Comparison of ENCODE assay signal across 8 mouse cellular contexts in the genomic region with DNA sequence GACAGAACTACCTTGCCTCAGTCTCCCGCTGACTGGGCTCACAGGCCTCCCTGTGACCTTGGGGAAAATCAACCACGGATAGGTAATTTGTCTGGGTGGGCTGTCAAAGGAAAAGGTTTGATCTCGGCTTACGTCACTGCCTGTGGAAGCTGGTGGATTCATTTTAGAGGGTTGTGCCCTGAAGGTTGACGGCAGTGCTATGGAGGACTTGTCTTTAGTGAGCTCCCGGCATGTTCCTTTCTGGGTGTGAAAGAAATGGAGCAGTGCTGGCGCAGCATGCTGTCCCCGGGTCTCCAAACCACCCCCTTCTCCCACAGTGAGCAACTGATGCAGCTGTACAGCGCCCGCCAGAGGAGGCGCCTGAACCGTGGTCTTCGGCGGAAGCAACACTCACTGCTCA. TPM values are rescaled to one million over a fixed set of nuclear protein-coding genes. Genes with fewer than 3 reads are reported as not detected.
DNase-seq lines count a peak whose midpoint lies in the region; ATAC-seq and TF ChIP-seq lines count a peak whose summit lies in the region.

No protein-coding gene starts in this region.

- no peak for DNase-seq in heart, postnatal 14 days
- peak; percentile 31 for DNase-seq in CH12.LX (ENCODE audit: extremely low read depth)
- DNase-seq in forebrain, embryonic 11.5 days (ENCODE audit: low spot score), result no peak
- DNase-seq in cerebellum, adult 9-11 months, result no peak
- no peak for DNase-seq in left cerebral cortex, adult 11 months (ENCODE audit: low spot score)
- no peak for DNase-seq in left cerebral cortex, postnatal 36 days (ENCODE audit: low spot score in 2 of 2)

- intact Hi-C loops in heart, postnatal 14 days (cut with DNase I), result no loop called here
- intact Hi-C loops in left cerebral cortex, postnatal 36 days (cut with DNase I), result no loop called here

- peak overlapping the region in 1 of 2 experiments; percentile 85; a peak in 1 of 4 replicates for H3K27ac ChIP-seq in heart, embryonic 14.5 days (replicated peaks in 1 of 2; ENCODE audit: control insufficient read depth in 1 of 2, insufficient read depth in 1 of 2, low read depth in 2 of 2, low read length in 2 of 2)
- peak overlapping the region; percentile 36; the same call in 1 of the 2 replicates for H3K27ac ChIP-seq in CH12.LX (ENCODE audit: insufficient read depth, low read depth)
- H3K27ac ChIP-seq in forebrain, embryonic 11.5 days (ENCODE audit: low read depth, low read length), result peak overlapping the region; percentile 86; the same call in 1 of the 2 replicates
- H3K27ac ChIP-seq in liver, embryonic 16.5 days (ENCODE audit: low read length), result peak overlapping the region; percentile 76; the same call in 1 of the 2 replicates

- H3K9me3 ChIP-seq in heart, embryonic 14.5 days (ENCODE audit: control insufficient read depth, low read length), result no peaks in the 10 kb centered on the region
- H3K9me3 ChIP-seq in CH12.LX (replicated peaks; ENCODE audit: low read length), result peaks cover 3% of the 10 kb centered on the region
- H3K9me3 ChIP-seq in forebrain, embryonic 11.5 days (ENCODE audit: control insufficient read depth, low read length), result no peaks in the 10 kb centered on the region
- no peaks in the 10 kb centered on the region for H3K9me3 ChIP-seq in liver, embryonic 16.5 days (replicated peaks; ENCODE audit: control insufficient read depth, low read length)

- dilution Hi-C loops in CH12.LX (cut with MboI; ENCODE audit: extremely low pct_ligation_motif_present, extremely low pct_unique_long_range_greater_than_20kb, low sequenced_read_pairs), result no loop called here

- no peak for TF ChIP-seq EP300 in CH12.LX (IDR thresholded peaks at IDR 0.05; ENCODE audit: low read length)

- 29% methylated on average over 14 of the region's 14 CpGs for WGBS in heart, embryonic 14.5 days
- 23% methylated on average over 13 of the region's 14 CpGs for WGBS in forebrain, embryonic 11.5 days
- 8% methylated on average over 14 of the region's 14 CpGs for WGBS in liver, embryonic 16.5 days (ENCODE audit: insufficient replicate concordance)

- peaks cover 14 to 26% of the 10 kb centered on the region in 2 experiments; a peak in 2 of 4 replicates for H3K4me1 ChIP-seq in heart, embryonic 14.5 days (ENCODE audit: control insufficient read depth in 2 of 2, insufficient read depth in 2 of 2, low read length in 2 of 2)
- peaks cover 8 to 36% of the 10 kb centered on the region in 2 experiments; a peak in 3 of 4 replicates for H3K4me1 ChIP-seq in CH12.LX (ENCODE audit: control insufficient read depth in 1 of 2, insufficient read depth in 2 of 2)
- peaks cover 26% of the 10 kb centered on the region for H3K4me1 ChIP-seq in forebrain, embryonic 11.5 days (replicated peaks; ENCODE audit: control insufficient read depth, insufficient read depth, low read length)
- H3K4me1 ChIP-seq in liver, embryonic 16.5 days (ENCODE audit: control insufficient read depth, low read depth, low read length), result peaks cover 33% of the 10 kb centered on the region

- ATAC-seq in heart, embryonic 14.5 days (ENCODE audit: insufficient number of reproducible peaks, insufficient read depth, low FRiP score, low read depth), result no peak
- no peak for ATAC-seq in forebrain, embryonic 11.5 days (replicated peaks; ENCODE audit: low FRiP score)
- no peak for ATAC-seq in liver, embryonic 16.5 days (ENCODE audit: low read depth)

- no peak for TF ChIP-seq POLR2A in CH12.LX (IDR thresholded peaks at IDR 0.05; ENCODE audit: low read depth, low read length)

- peak overlapping the region; percentile 98 for H3K4me2 ChIP-seq in heart, embryonic 14.5 days (ENCODE audit: low read length)
- peak overlapping the region; percentile 72 for H3K4me2 ChIP-seq in CH12.LX (ENCODE audit: insufficient read depth, low read depth, poor library complexity, severe bottlenecking)
- peak overlapping the region; percentile 100 for H3K4me2 ChIP-seq in forebrain, embryonic 11.5 days (ENCODE audit: low read depth, low read length, severe bottlenecking)
- peak overlapping the region; percentile 81 for H3K4me2 ChIP-seq in liver, embryonic 16.5 days (ENCODE audit: low read depth, low read length)

- peak in 1 of 2 experiments; percentile 23; a peak in 1 of 4 replicates for TF ChIP-seq CTCF in CH12.LX (conservative IDR thresholded peaks at IDR 0.05 in 1 of 2, IDR thresholded peaks at IDR 0.05 in 1 of 2; ENCODE audit: low read depth in 2 of 2, low read length in 2 of 2)

- no peak for TF ChIP-seq RAD21 in CH12.LX (IDR thresholded peaks at IDR 0.05; ENCODE audit: low read depth, low read length)

- in situ Hi-C loops in CH12.LX (cut with MboI; ENCODE audit: low pct_ligation_motif_present, low pct_unique_long_range_greater_than_20kb, low sequenced_read_pairs), result no loop called here

- H3K9ac ChIP-seq in heart, embryonic 14.5 days (ENCODE audit: low read length), result peak overlapping the region; percentile 99
- H3K9ac ChIP-seq in CH12.LX (ENCODE audit: insufficient read depth, low read depth), result peak overlapping the region; percentile 94
- H3K9ac ChIP-seq in forebrain, embryonic 11.5 days (ENCODE audit: low read length), result peak overlapping the region; percentile 99
- peak overlapping the region; percentile 87 for H3K9ac ChIP-seq in liver, embryonic 16.5 days (ENCODE audit: low read depth, low read length)

- H3K4me3 ChIP-seq in heart, embryonic 14.5 days (ENCODE audit: control insufficient read depth in 1 of 2, insufficient read depth in 1 of 2, low read depth in 1 of 2, low read length in 2 of 2), result peak overlapping the region; percentile 62 to 94
- peak overlapping the region; percentile 77 to 99 (median 84) for H3K4me3 ChIP-seq in CH12.LX (replicated peaks in 1 of 3; ENCODE audit: low read depth in 2 of 3, low read length in 2 of 3, poor library complexity in 1 of 3)
- H3K4me3 ChIP-seq in forebrain, embryonic 11.5 days (ENCODE audit: low read depth, low read length), result peak overlapping the region; percentile 95
- peak overlapping the region; percentile 82 for H3K4me3 ChIP-seq in liver, embryonic 16.5 days (ENCODE audit: low read depth, low read length)

- peaks cover 17% of the 10 kb centered on the region for H3K79me2 ChIP-seq in CH12.LX (replicated peaks; ENCODE audit: control insufficient read depth, extremely low read depth, insufficient read depth, poor library complexity, severe bottlenecking)

- H3K27me3 ChIP-seq in heart, embryonic 14.5 days (ENCODE audit: control insufficient read depth, insufficient read depth, low read length), result peaks cover 19% of the 10 kb centered on the region
- peaks cover 2% of the 10 kb centered on the region for H3K27me3 ChIP-seq in CH12.LX (replicated peaks)
- 0 out of 2 replicates have a peak, but pooled peaks cover 2% of the 10 kb centered on the region for H3K27me3 ChIP-seq in forebrain, embryonic 11.5 days (ENCODE audit: control insufficient read depth, insufficient read depth, low read length)
- peaks cover 21% of the 10 kb centered on the region for H3K27me3 ChIP-seq in liver, embryonic 16.5 days (ENCODE audit: control insufficient read depth, insufficient read depth, low read depth, low read length)

- peaks cover 30% of the 10 kb centered on the region for H3K36me3 ChIP-seq in heart, embryonic 14.5 days (ENCODE audit: control insufficient read depth, insufficient read depth, low read length)
- H3K36me3 ChIP-seq in CH12.LX (replicated peaks in 1 of 2; ENCODE audit: control insufficient read depth in 1 of 2, insufficient read depth in 1 of 2, low read length in 1 of 2), result peaks cover 25 to 39% of the 10 kb centered on the region in 2 experiments
- peaks cover 11% of the 10 kb centered on the region for H3K36me3 ChIP-seq in forebrain, embryonic 11.5 days (ENCODE audit: control insufficient read depth, insufficient read depth, low read length)
- peaks cover 12% of the 10 kb centered on the region for H3K36me3 ChIP-seq in liver, embryonic 16.5 days (ENCODE audit: control insufficient read depth, insufficient read depth)

RNA-seq across cellular contexts. Expression of gene Rps15, which starts 1.1 kb away (rescaled TPM):
- polyA plus RNA-seq in heart, embryonic 14.5 days (2014; fragmentation: Nextera tagmentation; extraction: Ambion mirVana), result 648 and 723 TPM in 2 replicates
- 100 to 1,000 TPM; 652 to 716 TPM for total RNA-seq in heart, postnatal 14 days (2021)
- total RNA-seq in CH12.LX (2012; rRNA removed) (4,610 and 5,342 TPM in 2 replicates), CH12.LX (2014; rRNA removed) (2,343 and 2,739 TPM in 2 replicates)
- polyA plus RNA-seq in CH12.LX (2012; ENCODE audit: insufficient read length, low read depth), result 2,279 and 2,754 TPM in 2 replicates
- 858 and 895 TPM in 2 replicates for polyA plus RNA-seq in forebrain, embryonic 11.5 days (2014; fragmentation: Nextera tagmentation; extraction: Ambion mirVana)
- polyA plus RNA-seq in liver, embryonic 16.5 days (2015; fragmentation: Nextera tagmentation; extraction: Ambion mirVana), result 460 and 501 TPM in 2 replicates
- 100 to 1,000 TPM; 799 to 946 TPM for total RNA-seq in left cerebral cortex, postnatal 36 days (2021)

RNA-seq across cellular contexts. Expression of gene Apc2, which starts 2.5 kb away (rescaled TPM):
- polyA plus RNA-seq in heart, embryonic 14.5 days (2014; fragmentation: Nextera tagmentation; extraction: Ambion mirVana), result 0.78 and 1.4 TPM in 2 replicates
- total RNA-seq in heart, postnatal 14 days (2021), result 1 to 10 TPM; 2.3 to 3.6 TPM
- total RNA-seq in CH12.LX (2012; rRNA removed), result 0.13 TPM in 2 replicates
- total RNA-seq in CH12.LX (2014; rRNA removed), result not detected in 2 replicates
- 0.04 and 0.07 TPM in 2 replicates for polyA plus RNA-seq in CH12.LX (2012; ENCODE audit: insufficient read length, low read depth)
- 75.5 and 77.7 TPM in 2 replicates for polyA plus RNA-seq in forebrain, embryonic 11.5 days (2014; fragmentation: Nextera tagmentation; extraction: Ambion mirVana)
- polyA plus RNA-seq in liver, embryonic 16.5 days (2015; fragmentation: Nextera tagmentation; extraction: Ambion mirVana), result 0.12 and 0.23 TPM in 2 replicates
- 100 to 1,000 TPM; 105 to 116 TPM for total RNA-seq in left cerebral cortex, postnatal 36 days (2021)

RNA-seq across cellular contexts. Expression of gene 2310011J03Rik, which starts 27.0 kb away (rescaled TPM):
- 28.9 and 30.8 TPM in 2 replicates for polyA plus RNA-seq in heart, embryonic 14.5 days (2014; fragmentation: Nextera tagmentation; extraction: Ambion mirVana)
- 10 to 100 TPM; 13.3 to 15.0 TPM for total RNA-seq in heart, postnatal 14 days (2021)
- total RNA-seq in CH12.LX (2012; rRNA removed) (46.8 and 59.7 TPM in 2 replicates), CH12.LX (2014; rRNA removed) (35.6 and 37.5 TPM in 2 replicates)
- polyA plus RNA-seq in CH12.LX (2012; ENCODE audit: insufficient read length, low read depth), result 34.6 and 38.9 TPM in 2 replicates
- 39.7 and 45.2 TPM in 2 replicates for polyA plus RNA-seq in forebrain, embryonic 11.5 days (2014; fragmentation: Nextera tagmentation; extraction: Ambion mirVana)
- polyA plus RNA-seq in liver, embryonic 16.5 days (2015; fragmentation: Nextera tagmentation; extraction: Ambion mirVana), result 27.9 and 29.0 TPM in 2 replicates
- total RNA-seq in left cerebral cortex, postnatal 36 days (2021), result 10 to 100 TPM; 26.6 to 30.1 TPM

RNA-seq across cellular contexts. Expression of gene Dazap1, which starts 32.0 kb away (rescaled TPM):
- polyA plus RNA-seq in heart, embryonic 14.5 days (2014; fragmentation: Nextera tagmentation; extraction: Ambion mirVana), result 25.0 and 27.5 TPM in 2 replicates
- 10 to 100 TPM; 68.2 to 76.3 TPM for total RNA-seq in heart, postnatal 14 days (2021)
- total RNA-seq in CH12.LX (2012; rRNA removed) (162 and 172 TPM in 2 replicates), CH12.LX (2014; rRNA removed) (180 and 187 TPM in 2 replicates)
- polyA plus RNA-seq in CH12.LX (2012; ENCODE audit: insufficient read length, low read depth), result 236 and 252 TPM in 2 replicates
- polyA plus RNA-seq in forebrain, embryonic 11.5 days (2014; fragmentation: Nextera tagmentation; extraction: Ambion mirVana), result 53.2 and 55.4 TPM in 2 replicates
- polyA plus RNA-seq in liver, embryonic 16.5 days (2015; fragmentation: Nextera tagmentation; extraction: Ambion mirVana), result 21.1 and 21.3 TPM in 2 replicates
- total RNA-seq in left cerebral cortex, postnatal 36 days (2021), result 10 to 100 TPM; 71.7 to 99.0 TPM

RNA-seq across cellular contexts. Expression of gene Gamt, which starts 32.5 kb away (rescaled TPM):
- polyA plus RNA-seq in heart, embryonic 14.5 days (2014; fragmentation: Nextera tagmentation; extraction: Ambion mirVana), result 60.3 and 61.5 TPM in 2 replicates
- total RNA-seq in heart, postnatal 14 days (2021), result 10 to 100 TPM; 11.6 to 14.5 TPM
- 0.30 and 0.38 TPM in 2 replicates for total RNA-seq in CH12.LX (2012; rRNA removed)
- 0.24 TPM in 1 of 2 replicates, not detected in the other for total RNA-seq in CH12.LX (2014; rRNA removed)
- 0.42 TPM in 1 of 2 replicates, not detected in the other for polyA plus RNA-seq in CH12.LX (2012; ENCODE audit: insufficient read length, low read depth)
- polyA plus RNA-seq in forebrain, embryonic 11.5 days (2014; fragmentation: Nextera tagmentation; extraction: Ambion mirVana), result 20.4 and 24.1 TPM in 2 replicates
- polyA plus RNA-seq in liver, embryonic 16.5 days (2015; fragmentation: Nextera tagmentation; extraction: Ambion mirVana), result 138 and 166 TPM in 2 replicates
- total RNA-seq in left cerebral cortex, postnatal 36 days (2021), result 10 to 100 TPM; 22.5 to 43.9 TPM

Comparison
In these comparisons a context has a peak if more than half of its experiments do, and no peak if none do; other contexts are left out.
1. RNA of gene Apc2, which starts 2.5 kb away (polyA plus RNA-seq): 75.5 to 77.7 TPM in forebrain, embryonic 11.5 days; 0.78 to 1.4 TPM in heart, embryonic 14.5 days, 0.12 to 0.23 TPM in liver, embryonic 16.5 days and 0.04 to 0.07 TPM in CH12.LX; every median in the first group is over 10 times any median in the second.
2. Peak in every context shown above with its lines, with median percentiles within 50 percentile points of each other: H3K4me2 ChIP-seq, H3K4me3 ChIP-seq and H3K9ac ChIP-seq.